Mouse (Mus musculus) neural tube, embryonic 15.5 days (tissue): ENCODE results near the gene Metap1. TPM values are rescaled to one million over a fixed set of nuclear protein-coding genes. Genes with fewer than 3 reads are reported as not detected.

Experiments
- ATAC-seq: fragments of 200-750 bp; cut with Nextera tagmentation; 2 replicates; pipeline ENCODE4 v1.8.0; 2017; ENCODE audit warnings: mild to moderate bottlenecking, moderate TSS enrichment, moderate library complexity; ENCODE audit not compliant: low FRiP score
- H3K27ac ChIP-seq: fragments of 300-500 bp; sonication (generic); replicated peaks from 2 replicates; pipeline ENCODE4 v1.5.1; 2015; ENCODE audit warnings: mild to moderate bottlenecking, inconsistent platforms
- H3K27me3 ChIP-seq: fragments of 300-500 bp; sonication (generic); replicated peaks from 2 replicates; pipeline ENCODE4 v1.6.1; 2015; ENCODE audit warnings: inconsistent platforms
- H3K36me3 ChIP-seq: fragments of 300-500 bp; sonication (generic); 2 replicates; pipeline ENCODE4 v1.6.1; 2015; ENCODE audit warnings: inconsistent platforms
- H3K4me1 ChIP-seq: fragments of 300-500 bp; sonication (generic); 2 replicates; pipeline ENCODE4 v1.6.1; 2015; ENCODE audit warnings: inconsistent platforms
- H3K4me2 ChIP-seq: fragments of 300-500 bp; sonication (generic); 2 replicates; pipeline ENCODE4 v1.6.1; 2015; ENCODE audit warnings: inconsistent platforms, mild to moderate bottlenecking, moderate library complexity
- H3K4me3 ChIP-seq: fragments of 300-500 bp; sonication (generic); replicated peaks from 2 replicates; pipeline ENCODE4 v1.5.1; 2015; ENCODE audit warnings: mild to moderate bottlenecking, inconsistent platforms
- H3K9ac ChIP-seq: fragments of 300-500 bp; sonication (generic); replicated peaks from 2 replicates; pipeline ENCODE4 v1.6.1; 2015; ENCODE audit warnings: mild to moderate bottlenecking, inconsistent platforms
- H3K9me3 ChIP-seq: fragments of 300-500 bp; sonication (generic); replicated peaks from 2 replicates; pipeline ENCODE4 v1.6.1; 2016; ENCODE audit warnings: inconsistent platforms
- WGBS: fragments of 180-500 bp; shearing (Covaris S2); methylation state at CpG from one replicate; pipeline ENCODE4 v1.1.7; 2015; ENCODE audit warnings: mixed read lengths; 5-methylcytosine and 5-hydroxymethylcytosine counted together
- polyA plus RNA-seq: library from polyadenylated mRNA; unstranded; fragments of >200 nt; fragmentation: Nextera tagmentation; extraction: Ambion mirVana; gene quantifications from 2 replicates; pipeline ENCODE4 v1.2.1, GENCODE M21; 2015

Metap1 gene
- polyA plus RNA-seq, 1 experiment from 2014 or later, result 47.0 TPM

- Histone ChIP-seq H3K27me3 (no peaks in the 10 kb centered on the region), H3K9ac (no peak overlapping the region), H3K9me3 (no peaks in the 10 kb centered on the region), H3K27ac (no peak overlapping the region), H3K4me2 (no peak overlapping the region), H3K4me1 (peaks cover 19% of the 10 kb centered on the region), H3K4me3 (no peak overlapping the region), H3K36me3 (no peaks in the 10 kb centered on the region)
- 96% methylated on average over 4 of the region's 4 CpGs for WGBS
- ATAC-seq, result no peak
These were observed 34.6 kb upstream of the Metap1 start for GRCm38 (mm10) chr3:138523956-138524355.

DNA sequence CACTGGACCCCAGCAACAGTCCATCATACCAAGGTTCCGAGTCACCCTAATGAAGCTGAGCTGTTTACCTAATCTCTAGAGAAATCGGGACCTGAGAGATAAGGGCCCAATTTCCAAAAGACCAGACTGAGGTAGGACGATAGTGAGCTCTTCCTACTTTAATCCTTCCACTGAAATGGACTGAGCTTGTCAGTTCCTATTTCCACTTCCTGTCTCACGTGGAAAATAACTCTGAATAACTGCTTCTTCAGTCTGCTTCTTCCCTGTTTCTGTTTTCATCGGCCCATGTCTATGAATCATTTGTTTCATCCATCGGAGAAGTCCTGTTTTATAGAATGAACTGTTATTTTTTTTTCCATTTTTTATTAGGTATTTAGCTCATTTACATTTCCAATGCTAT is 29.9 kb upstream of the Metap1 start:
- H3K9ac ChIP-seq, result no peak overlapping the region
- no peak overlapping the region for H3K27ac ChIP-seq
- no peaks in the 10 kb centered on the region for H3K4me1 ChIP-seq
- 85% methylated on average over 6 of the region's 6 CpGs for WGBS
- no peak overlapping the region for H3K4me2 ChIP-seq
- H3K27me3 ChIP-seq, result 0 out of 2 replicates have a peak, but pooled peaks cover 2% of the 10 kb centered on the region
- ATAC-seq, result no peak
- no peak overlapping the region for H3K4me3 ChIP-seq
- H3K36me3 ChIP-seq, result no peaks in the 10 kb centered on the region
- H3K9me3 ChIP-seq, result no peaks in the 10 kb centered on the region

DNA sequence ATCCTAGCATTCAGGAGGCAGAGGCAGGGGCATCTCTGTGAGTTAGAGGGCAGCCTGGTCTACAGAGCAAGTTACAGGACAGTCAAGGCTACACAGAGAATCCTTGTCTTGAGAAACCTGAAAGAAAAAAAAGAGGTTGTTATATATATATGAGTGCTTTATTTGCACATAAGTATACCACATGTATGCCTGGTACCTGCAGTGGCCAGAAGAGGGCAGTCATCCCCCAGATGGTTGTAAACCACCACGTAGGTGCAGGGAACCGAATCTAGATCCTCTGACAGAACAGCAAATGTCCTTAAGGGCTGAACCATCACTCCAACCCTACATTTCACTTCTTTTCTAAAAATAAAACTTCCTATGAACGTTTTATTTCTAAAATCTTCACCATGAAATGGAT is 28.6 kb upstream of the Metap1 start:
- Histone ChIP-seq H3K9me3 (no peaks in the 10 kb centered on the region), H3K27ac (no peak overlapping the region), H3K36me3 (no peaks in the 10 kb centered on the region), H3K4me3 (no peak overlapping the region), H3K9ac (no peak overlapping the region), H3K27me3 (0 out of 2 replicates have a peak, but pooled peaks cover 2% of the 10 kb centered on the region), H3K4me2 (no peak overlapping the region), H3K4me1 (peaks cover 5% of the 10 kb centered on the region; the same call in 1 of the 2 replicates)
- WGBS, result 64% methylated on average over 3 of the region's 3 CpGs
- ATAC-seq, result no peak

- Histone ChIP-seq H3K36me3 (no peaks in the 10 kb centered on the region), H3K27me3 (0 out of 2 replicates have a peak, but pooled peaks cover 2% of the 10 kb centered on the region), H3K9me3 (no peaks in the 10 kb centered on the region), H3K4me3 (no peak overlapping the region), H3K4me1 (peaks cover 5% of the 10 kb centered on the region; the same call in 1 of the 2 replicates), H3K9ac (no peak overlapping the region), H3K27ac (no peak overlapping the region), H3K4me2 (no peak overlapping the region)
- peak; percentile 40; the same call in 1 of the 2 replicates for ATAC-seq
- 24% methylated on average over 10 of the region's 10 CpGs for WGBS
These were observed 26.5 kb upstream of the Metap1 start for GRCm38 (mm10) chr3:138515656-138516370.

DNA sequence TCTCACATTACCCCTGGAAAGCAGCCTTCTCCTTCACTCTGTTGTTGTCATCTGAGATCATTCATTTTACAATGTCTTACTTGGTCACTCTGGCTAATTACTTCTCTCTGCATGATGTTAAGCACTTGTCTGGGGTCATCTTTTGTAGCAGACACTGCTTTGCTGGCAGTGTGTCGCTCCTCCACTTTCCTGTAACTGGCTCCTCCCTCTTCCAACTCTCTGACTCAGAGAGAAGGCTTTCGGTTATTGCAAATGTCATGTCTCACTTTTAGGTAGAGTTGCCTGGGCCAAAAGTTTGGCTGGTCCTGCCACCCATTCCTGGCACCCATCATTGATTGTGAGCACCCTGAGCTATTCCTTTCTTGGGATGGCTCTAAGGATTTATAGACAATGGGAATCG is 25.4 kb upstream of the Metap1 start:
- H3K9me3 ChIP-seq, result no peaks in the 10 kb centered on the region
- H3K4me1 ChIP-seq, result peaks cover 9% of the 10 kb centered on the region; the same call in 1 of the 2 replicates
- no peak overlapping the region for H3K27ac ChIP-seq
- ATAC-seq, result no peak
- H3K27me3 ChIP-seq, result 0 out of 2 replicates have a peak, but pooled peaks cover 2% of the 10 kb centered on the region
- no peaks in the 10 kb centered on the region for H3K36me3 ChIP-seq
- no peak overlapping the region for H3K4me3 ChIP-seq
- whole genome bisulfite sequencing, result 52% methylated on average over 3 of the region's 3 CpGs
- no peak overlapping the region for H3K4me2 ChIP-seq
- H3K9ac ChIP-seq, result no peak overlapping the region

- no peak for ATAC-seq
- no peak overlapping the region for H3K27ac ChIP-seq
- peak overlapping the region; percentile 38; the same call in 1 of the 2 replicates for H3K9ac ChIP-seq
- H3K4me2 ChIP-seq, result peak overlapping the region; percentile 58
- WGBS, result 12% methylated on average over 12 of the region's 12 CpGs
- H3K4me1 ChIP-seq, result peaks cover 9% of the 10 kb centered on the region; the same call in 1 of the 2 replicates
- H3K9me3 ChIP-seq, result no peaks in the 10 kb centered on the region
- H3K27me3 ChIP-seq, result 0 out of 2 replicates have a peak, but pooled peaks cover 2% of the 10 kb centered on the region
- peak overlapping the region; percentile 32 for H3K4me3 ChIP-seq
- no peaks in the 10 kb centered on the region for H3K36me3 ChIP-seq
These were observed 23.9 kb upstream of the Metap1 start for GRCm38 (mm10) chr3:138513243-138513642.

DNA sequence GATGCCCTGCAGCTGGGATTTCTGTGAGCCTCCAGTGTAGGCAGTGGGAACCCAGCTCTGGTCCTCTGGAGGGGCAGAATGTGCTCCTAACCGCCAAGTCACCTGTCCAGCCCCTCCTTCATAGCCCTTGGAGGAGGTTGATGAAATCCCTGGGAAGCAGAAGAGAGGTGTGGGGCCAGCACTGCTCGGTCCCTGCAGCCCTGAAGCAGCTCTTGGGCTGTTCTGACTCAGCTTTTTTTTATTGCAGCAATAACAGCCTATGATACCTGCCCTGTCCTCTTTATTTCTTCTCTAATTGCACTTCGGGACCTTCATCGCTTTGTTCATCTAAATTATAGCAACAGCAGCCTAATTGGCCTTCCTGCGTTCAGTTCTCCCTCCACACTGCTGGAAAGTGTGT is 21.2 kb upstream of the Metap1 start:
- no peak overlapping the region; the same call in 1 of the 2 replicates for H3K27ac ChIP-seq
- H3K4me3 ChIP-seq, result no peak overlapping the region
- no peak overlapping the region for H3K4me2 ChIP-seq
- peaks cover 9% of the 10 kb centered on the region; the same call in 1 of the 2 replicates for H3K4me1 ChIP-seq
- WGBS, result 27% methylated on average over 5 of the region's 5 CpGs
- no peak overlapping the region for H3K9ac ChIP-seq
- H3K36me3 ChIP-seq, result no peaks in the 10 kb centered on the region
- H3K9me3 ChIP-seq, result no peaks in the 10 kb centered on the region
- 0 out of 2 replicates have a peak, but pooled peaks cover 2% of the 10 kb centered on the region for H3K27me3 ChIP-seq
- peak; percentile 67 for ATAC-seq

DNA sequence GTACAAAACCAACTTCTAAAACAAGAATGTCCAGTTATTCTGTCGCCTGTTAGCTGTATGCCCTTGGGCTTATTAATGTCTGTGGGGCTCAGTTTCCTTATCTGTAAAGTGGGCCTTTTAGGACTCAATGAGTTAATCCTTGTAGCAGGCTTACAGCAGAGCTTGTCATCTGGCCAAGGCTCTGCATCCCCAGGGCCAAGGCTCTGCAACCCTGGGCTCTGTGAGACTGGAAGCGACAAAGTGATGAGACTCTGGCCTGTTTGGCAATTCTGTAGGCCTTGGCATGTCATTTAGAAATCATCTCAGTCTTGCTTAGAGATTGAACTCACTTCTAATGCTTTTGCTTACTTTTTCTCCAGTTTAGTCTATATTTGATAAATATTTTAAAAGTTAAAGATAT is 20.3 kb upstream of the Metap1 start:
- Histone ChIP-seq H3K9ac (no peak overlapping the region), H3K4me1 (peaks cover 9% of the 10 kb centered on the region; the same call in 1 of the 2 replicates), H3K27ac (no peak overlapping the region), H3K36me3 (no peaks in the 10 kb centered on the region), H3K9me3 (no peaks in the 10 kb centered on the region), H3K4me3 (no peak overlapping the region), H3K27me3 (no peaks in the 10 kb centered on the region), H3K4me2 (no peak overlapping the region)
- 87% methylated on average over 2 of the region's 2 CpGs for WGBS
- ATAC-seq, result no peak

GRCm38 (mm10) chr3:138506749-138507148 is 17.4 kb upstream of the Metap1 start:
- Histone ChIP-seq H3K4me1 (0 out of 2 replicates have a peak, but pooled peaks cover 3% of the 10 kb centered on the region), H3K4me2 (no peak overlapping the region), H3K27me3 (no peaks in the 10 kb centered on the region), H3K4me3 (no peak overlapping the region), H3K36me3 (no peaks in the 10 kb centered on the region), H3K27ac (no peak overlapping the region), H3K9me3 (no peaks in the 10 kb centered on the region), H3K9ac (no peak overlapping the region)
- 60% methylated on average over 6 of the region's 6 CpGs for WGBS
- no peak for ATAC-seq

DNA sequence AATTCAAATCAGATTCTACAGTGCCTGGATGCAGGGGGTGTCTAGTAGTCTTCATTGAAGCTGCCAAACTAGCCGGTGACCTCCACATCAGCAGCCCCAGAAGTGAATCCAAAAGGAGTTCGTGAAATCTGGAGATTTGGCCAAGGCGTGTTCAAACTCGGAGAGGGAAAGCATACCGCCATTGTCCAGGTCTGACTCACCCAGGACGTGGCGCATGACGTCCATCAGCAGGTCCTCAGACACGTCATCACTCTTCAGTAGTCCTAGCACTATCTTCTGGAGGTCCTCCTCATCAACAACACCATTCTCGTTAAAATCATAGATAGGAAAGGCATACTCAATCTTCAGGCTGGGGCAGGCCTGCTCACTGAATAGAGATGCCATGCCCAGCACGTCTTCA is 14.4 kb upstream of the Metap1 start:
- 88% methylated on average over 11 of the region's 11 CpGs for WGBS
- ATAC-seq, result no peak
- H3K36me3 ChIP-seq, result no peaks in the 10 kb centered on the region

GRCm38 (mm10) chr3:138499854-138500740 is 10.8 kb upstream of the Metap1 start:
- Histone ChIP-seq H3K27ac (no peak overlapping the region), H3K9me3 (no peaks in the 10 kb centered on the region), H3K27me3 (no peaks in the 10 kb centered on the region), H3K9ac (no peak overlapping the region), H3K4me1 (no peaks in the 10 kb centered on the region), H3K4me2 (peak overlapping the region; percentile 21), H3K4me3 (no peak overlapping the region), H3K36me3 (no peaks in the 10 kb centered on the region)
- ATAC-seq, result peak; percentile 50; the same call in 1 of the 2 replicates
- WGBS, result 12% methylated on average over 15 of the region's 15 CpGs

More for the DNA sequence above, 14.4 kb upstream of the Metap1 start:
- H3K27ac ChIP-seq, result no peak overlapping the region
- H3K4me3 ChIP-seq, result no peak overlapping the region
- no peaks in the 10 kb centered on the region for H3K27me3 ChIP-seq
- no peaks in the 10 kb centered on the region for H3K4me1 ChIP-seq
- H3K9ac ChIP-seq, result no peak overlapping the region
- no peak overlapping the region for H3K4me2 ChIP-seq
- H3K9me3 ChIP-seq, result no peaks in the 10 kb centered on the region
